Mouse (Mus musculus) stomach, postnatal 0 days (tissue): ENCODE measurements around the gene Arhgap15. TPM values are rescaled to one million over a fixed set of nuclear protein-coding genes. Genes with fewer than 3 reads are reported as not detected.

ENCODE experiments used
- ATAC-seq: fragments of 200-750 bp; cut with Nextera tagmentation; 2 replicates; pipeline ENCODE4 v1.8.0; 2017; ENCODE audit not compliant: low FRiP score, low TSS enrichment
- DNase-seq: peaks from one replicate; pipeline ENCODE4 v3.0.0-alpha.2; 2016; ENCODE audit warnings: low spot score
- H3K27ac ChIP-seq: fragments of 300-500 bp; sonication (generic); replicated peaks from 2 replicates; pipeline ENCODE4 v1.5.1; 2014; ENCODE audit warnings: mild to moderate bottlenecking, control low read depth
- H3K27me3 ChIP-seq: fragments of 300-500 bp; sonication (generic); 2 replicates; pipeline ENCODE4 v1.6.1; 2014; ENCODE audit warnings: low read length; ENCODE audit not compliant: control insufficient read depth, insufficient read depth
- H3K36me3 ChIP-seq: fragments of 300-500 bp; sonication (generic); 2 replicates; pipeline ENCODE4 v1.6.1; 2014; ENCODE audit warnings: low read length, mixed read lengths; ENCODE audit not compliant: control insufficient read depth, insufficient read depth
- H3K4me1 ChIP-seq: fragments of 300-500 bp; sonication (generic); replicated peaks from 2 replicates; pipeline ENCODE4 v1.6.1; 2014; ENCODE audit warnings: antibody characterized with exemption; ENCODE audit not compliant: control insufficient read depth, insufficient read depth
- H3K4me2 ChIP-seq: fragments of 300-500 bp; sonication (generic); replicated peaks from 2 replicates; pipeline ENCODE4 v1.6.1; 2014; ENCODE audit warnings: low read depth, mild to moderate bottlenecking, control low read depth, moderate library complexity
- H3K4me3 ChIP-seq: fragments of 300-500 bp; sonication (generic); 2 replicates; pipeline ENCODE4 v1.5.1; 2014; ENCODE audit warnings: low read depth, low read length, control low read depth
- H3K9ac ChIP-seq: fragments of 300-500 bp; sonication (generic); 2 replicates; pipeline ENCODE4 v1.6.1; 2014; ENCODE audit warnings: mild to moderate bottlenecking, low read length, control low read depth, mixed read lengths
- H3K9me3 ChIP-seq: fragments of 300-500 bp; sonication (generic); 2 replicates; pipeline ENCODE4 v1.6.1; 2016; ENCODE audit warnings: low read length; ENCODE audit not compliant: control insufficient read depth
- CTCF ChIP-seq: IDR thresholded peaks from 2 replicates; pipeline ENCODE4 v1.5.1; 2016; ENCODE audit warnings: antibody characterized with exemption, low read depth, mild to moderate bottlenecking, moderate library complexity
- EP300 ChIP-seq: optimal IDR thresholded peaks from 2 replicates; pipeline ENCODE3; 2016; ENCODE audit warnings: antibody characterized with exemption
- WGBS: fragments of 180-500 bp; shearing (Covaris S2); extraction: QIAGEN DNeasy Blood & Tissue Kit; methylation state at CpG from one replicate; pipeline ENCODE4 v1.1.7; 2014; 5-methylcytosine and 5-hydroxymethylcytosine counted together
- polyA plus RNA-seq: library from polyadenylated mRNA; unstranded; fragments of >200 nt; fragmentation: Nextera tagmentation; extraction: Ambion mirVana; gene quantifications from 2 replicates; pipeline ENCODE4 v1.2.1, GENCODE M21; 2015

The Arhgap15 gene
- polyA plus RNA-seq, 1 experiment from 2014 or later: 0.93 TPM

GRCm38 (mm10) chr2:44103742-44104141 is 355.1 kb downstream of the Arhgap15 start:
- H3K9me3 ChIP-seq: no peaks in the 10 kb centered on the region
- 56% methylated on average over 5 of the region's 5 CpGs for WGBS
- no peak for ATAC-seq
- H3K36me3 ChIP-seq: no peaks in the 10 kb centered on the region
- DNase-seq: no peak
- TF ChIP-seq EP300 (no peak), CTCF (peak; percentile 61)
- H3K4me2 ChIP-seq: no peak overlapping the region
- H3K9ac ChIP-seq: no peak overlapping the region
- H3K27me3 ChIP-seq: no peaks in the 10 kb centered on the region
- H3K4me1 ChIP-seq: no peaks in the 10 kb centered on the region
- H3K4me3 ChIP-seq: no peak overlapping the region
- peak overlapping the region; percentile 81; the same call in 1 of the 2 replicates for H3K27ac ChIP-seq

GRCm38 (mm10) chr2:44104282-44105197 is 355.9 kb downstream of the Arhgap15 start:
- Histone ChIP-seq H3K36me3 (no peaks in the 10 kb centered on the region), H3K9ac (no peak overlapping the region), H3K4me2 (peak overlapping the region; percentile 17), H3K27ac (peak overlapping the region; percentile 81), H3K4me3 (no peak overlapping the region), H3K27me3 (no peaks in the 10 kb centered on the region), H3K4me1 (no peaks in the 10 kb centered on the region), H3K9me3 (no peaks in the 10 kb centered on the region)
- WGBS: 38% methylated on average over 22 of the region's 22 CpGs
- ATAC-seq (peak; percentile 49; the same call in 1 of the 2 replicates), DNase-seq (peak; percentile 29)
- no peak for TF ChIP-seq EP300
- no peak for TF ChIP-seq CTCF

GRCm38 (mm10) chr2:44105198-44105555 is 356.6 kb downstream of the Arhgap15 start:
- H3K4me3 ChIP-seq: no peak overlapping the region
- H3K36me3 ChIP-seq: no peaks in the 10 kb centered on the region
- WGBS: 55% methylated on average over 8 of the region's 8 CpGs
- H3K27me3 ChIP-seq: no peaks in the 10 kb centered on the region
- H3K9ac ChIP-seq: no peak overlapping the region
- H3K27ac ChIP-seq: peak overlapping the region; percentile 81
- ATAC-seq (no peak), DNase-seq (no peak)
- H3K9me3 ChIP-seq: no peaks in the 10 kb centered on the region
- H3K4me2 ChIP-seq: no peak overlapping the region
- no peak for TF ChIP-seq CTCF
- no peak for TF ChIP-seq EP300
- no peaks in the 10 kb centered on the region for H3K4me1 ChIP-seq

- TF ChIP-seq CTCF (no peak), EP300 (no peak)
- ATAC-seq (no peak), DNase-seq (no peak)
- WGBS: 52% methylated on average over 8 of the region's 8 CpGs
- H3K27ac ChIP-seq: 0 out of 2 replicates have a peak overlapping the region, but pooled peaks have one; percentile 1
- no peaks in the 10 kb centered on the region for H3K9me3 ChIP-seq
- H3K9ac ChIP-seq: no peak overlapping the region
- no peaks in the 10 kb centered on the region for H3K36me3 ChIP-seq
- no peak overlapping the region for H3K4me3 ChIP-seq
- H3K4me2 ChIP-seq: no peak overlapping the region
- no peaks in the 10 kb centered on the region for H3K27me3 ChIP-seq
- H3K4me1 ChIP-seq: no peaks in the 10 kb centered on the region
Measured at GRCm38 (mm10) chr2:44106359-44106758, 357.7 kb downstream of the Arhgap15 start.

- DNase-seq (no peak), ATAC-seq (no peak)
- WGBS: 78% methylated on average over 3 of the region's 3 CpGs
- Histone ChIP-seq H3K9ac (no peak overlapping the region), H3K36me3 (no peaks in the 10 kb centered on the region), H3K27ac (no peak overlapping the region), H3K4me3 (no peak overlapping the region), H3K4me2 (no peak overlapping the region), H3K4me1 (no peaks in the 10 kb centered on the region), H3K9me3 (no peaks in the 10 kb centered on the region), H3K27me3 (no peaks in the 10 kb centered on the region)
- TF ChIP-seq CTCF (no peak), EP300 (no peak)
Measured at GRCm38 (mm10) chr2:44111276-44111675, 362.7 kb downstream of the Arhgap15 start.

- DNase-seq: no peak
- Histone ChIP-seq H3K27me3 (no peaks in the 10 kb centered on the region), H3K9me3 (no peaks in the 10 kb centered on the region), H3K4me3 (no peak overlapping the region), H3K27ac (peak overlapping the region; percentile 59; the same call in 1 of the 2 replicates), H3K36me3 (no peaks in the 10 kb centered on the region), H3K9ac (no peak overlapping the region), H3K4me2 (no peak overlapping the region), H3K4me1 (no peaks in the 10 kb centered on the region)
- ATAC-seq: no peak
- TF ChIP-seq CTCF (no peak), EP300 (no peak)
- 49% methylated on average over 9 of the region's 9 CpGs for WGBS
Measured at GRCm38 (mm10) chr2:44112990-44113798, 364.6 kb downstream of the Arhgap15 start.
